Mouse (Mus musculus) liver, embryonic 13.5 days (tissue): Measurements from ENCODE around the gene Creg1. TPM values are rescaled to one million over a fixed set of nuclear protein-coding genes. Genes with fewer than 3 reads are reported as not detected.

ENCODE experiments used
- ATAC-seq: fragments of 200-750 bp; cut with Nextera tagmentation; 2 replicates; pipeline ENCODE4 v1.8.0; 2017; ENCODE audit warnings: low read depth, mild to moderate bottlenecking, moderate number of reproducible peaks, moderate library complexity
- DNase-seq: peaks from one replicate; pipeline ENCODE4 v3.0.0; 2022
- H3K27ac ChIP-seq: fragments of 300-500 bp; sonication (generic); 2 replicates; pipeline ENCODE4 v1.5.1; 2015; ENCODE audit warnings: moderate library complexity, mild to moderate bottlenecking, inconsistent platforms
- H3K27me3 ChIP-seq: fragments of 300-500 bp; sonication (generic); 2 replicates; pipeline ENCODE4 v1.6.1; 2015; ENCODE audit warnings: mild to moderate bottlenecking, inconsistent platforms
- H3K36me3 ChIP-seq: fragments of 300-500 bp; sonication (generic); 2 replicates; pipeline ENCODE4 v1.6.1; 2015; ENCODE audit warnings: mild to moderate bottlenecking, inconsistent platforms
- H3K4me1 ChIP-seq: fragments of 300-500 bp; sonication (generic); replicated peaks from 2 replicates; pipeline ENCODE4 v1.6.1; 2015; ENCODE audit warnings: inconsistent platforms
- H3K4me2 ChIP-seq: fragments of 300-500 bp; sonication (generic); 2 replicates; pipeline ENCODE4 v1.6.1; 2015; ENCODE audit warnings: inconsistent platforms, mild to moderate bottlenecking, moderate library complexity
- H3K4me3 ChIP-seq: fragments of 300-500 bp; sonication (generic); replicated peaks from 2 replicates; pipeline ENCODE4 v1.5.1; 2015; ENCODE audit warnings: mild to moderate bottlenecking, inconsistent platforms
- H3K9ac ChIP-seq: fragments of 300-500 bp; sonication (generic); 2 replicates; pipeline ENCODE4 v1.6.1; 2015; ENCODE audit warnings: mild to moderate bottlenecking, inconsistent platforms
- H3K9me3 ChIP-seq: fragments of 300-500 bp; sonication (generic); replicated peaks from 2 replicates; pipeline ENCODE4 v1.6.1; 2016; ENCODE audit warnings: inconsistent platforms
- WGBS: fragments of 180-500 bp; shearing (Covaris S2); methylation state at CpG from one replicate; pipeline ENCODE4 v1.1.7; 2015; ENCODE audit not compliant: insufficient replicate concordance; 5-methylcytosine and 5-hydroxymethylcytosine counted together
- polyA plus RNA-seq: library from polyadenylated mRNA; unstranded; fragments of >200 nt; fragmentation: Nextera tagmentation; extraction: Ambion mirVana; gene quantifications from 2 replicates; pipeline ENCODE4 v1.2.1, GENCODE M21; 2015

Creg1 gene
- polyA plus RNA-seq, 1 experiment from 2014 or later: 344 TPM

DNA sequence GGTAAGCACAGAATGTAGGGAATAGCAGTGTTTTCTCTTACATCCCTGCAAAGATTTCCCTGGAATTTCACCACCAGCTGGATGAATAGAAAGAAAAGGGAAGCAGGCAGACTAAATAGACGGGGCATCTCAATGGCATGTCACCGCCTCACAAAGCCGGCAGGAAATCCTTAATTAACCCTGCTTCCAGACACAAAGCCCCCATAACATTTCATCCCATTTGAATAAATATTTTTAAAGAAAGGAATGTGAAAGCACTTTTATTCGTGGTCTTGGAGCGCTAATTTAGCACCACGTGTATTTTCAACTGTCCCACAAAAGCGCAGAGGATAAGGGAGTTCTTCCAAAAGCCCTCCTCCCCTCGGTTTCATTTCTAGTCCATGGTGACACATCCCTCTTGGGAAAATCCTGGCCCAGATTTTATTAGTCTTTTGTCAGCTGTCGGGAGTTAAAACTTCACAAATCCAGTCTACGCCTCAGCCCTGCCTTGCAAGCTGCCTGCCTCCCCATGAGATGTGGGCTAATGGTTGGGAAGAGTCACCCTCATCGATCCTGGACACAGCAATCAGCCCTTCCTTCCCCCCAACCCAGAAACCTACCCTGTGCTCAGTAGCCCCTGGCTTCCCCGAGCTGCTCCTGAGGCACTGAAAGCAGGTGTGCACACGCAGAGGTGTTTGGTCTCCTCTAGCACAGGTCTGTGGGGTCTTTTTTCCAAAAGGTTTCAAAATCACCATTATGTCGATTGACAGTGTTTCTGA, 51.2 kb downstream of the Creg1 start:
- Histone ChIP-seq H3K4me3 (no peak overlapping the region), H3K9me3 (no peaks in the 10 kb centered on the region), H3K9ac (no peak overlapping the region), H3K36me3 (no peaks in the 10 kb centered on the region), H3K4me1 (peaks cover 49% of the 10 kb centered on the region), H3K27ac (no peak overlapping the region), H3K4me2 (no peak overlapping the region), H3K27me3 (peaks cover 18% of the 10 kb centered on the region)
- ATAC-seq (no peak), DNase-seq (no peak)
- 49% methylated on average over 14 of the region's 14 CpGs for WGBS

GRCm38 (mm10) chr1:165816391-165816790, 52.8 kb downstream of the Creg1 start:
- H3K27ac ChIP-seq: no peak overlapping the region
- H3K4me1 ChIP-seq: peaks cover 53% of the 10 kb centered on the region
- H3K9me3 ChIP-seq: no peaks in the 10 kb centered on the region
- peaks cover 18% of the 10 kb centered on the region for H3K27me3 ChIP-seq
- no peak overlapping the region for H3K4me3 ChIP-seq
- DNase-seq (no peak), ATAC-seq (no peak)
- WGBS: 72% methylated on average over 9 of the region's 9 CpGs
- no peak overlapping the region for H3K4me2 ChIP-seq
- H3K36me3 ChIP-seq: no peaks in the 10 kb centered on the region
- no peak overlapping the region for H3K9ac ChIP-seq

DNA sequence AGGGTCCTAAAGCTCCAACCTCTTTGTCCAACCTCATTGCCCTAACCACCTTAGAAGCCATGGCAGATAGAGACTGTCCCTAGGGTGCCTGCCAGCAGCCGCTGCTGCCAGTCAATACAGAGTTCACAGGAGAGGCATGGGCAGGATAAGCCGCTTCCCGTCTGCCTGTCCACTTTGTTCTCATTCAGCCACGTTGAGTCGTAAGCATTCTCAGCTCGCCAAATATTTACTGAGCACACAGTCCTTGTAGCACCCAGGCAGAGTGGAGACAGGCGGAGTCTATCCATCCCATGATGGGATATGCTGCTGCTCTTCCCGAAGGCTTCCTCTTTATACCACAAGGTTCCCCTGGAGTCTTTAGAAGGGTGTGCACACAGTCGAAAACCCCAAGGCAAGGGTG, 53.7 kb downstream of the Creg1 start:
- no peak overlapping the region for H3K4me3 ChIP-seq
- peak overlapping the region; percentile 82 for H3K27ac ChIP-seq
- DNase-seq: no peak
- 52% methylated on average over 9 of the region's 9 CpGs for WGBS
- no peak overlapping the region; the same call in 1 of the 2 replicates for H3K4me2 ChIP-seq
- peaks cover 46% of the 10 kb centered on the region for H3K4me1 ChIP-seq
- no peaks in the 10 kb centered on the region for H3K36me3 ChIP-seq
- no peaks in the 10 kb centered on the region for H3K9me3 ChIP-seq
- no peak overlapping the region for H3K9ac ChIP-seq
- peaks cover 18% of the 10 kb centered on the region for H3K27me3 ChIP-seq
- no peak for ATAC-seq

DNA sequence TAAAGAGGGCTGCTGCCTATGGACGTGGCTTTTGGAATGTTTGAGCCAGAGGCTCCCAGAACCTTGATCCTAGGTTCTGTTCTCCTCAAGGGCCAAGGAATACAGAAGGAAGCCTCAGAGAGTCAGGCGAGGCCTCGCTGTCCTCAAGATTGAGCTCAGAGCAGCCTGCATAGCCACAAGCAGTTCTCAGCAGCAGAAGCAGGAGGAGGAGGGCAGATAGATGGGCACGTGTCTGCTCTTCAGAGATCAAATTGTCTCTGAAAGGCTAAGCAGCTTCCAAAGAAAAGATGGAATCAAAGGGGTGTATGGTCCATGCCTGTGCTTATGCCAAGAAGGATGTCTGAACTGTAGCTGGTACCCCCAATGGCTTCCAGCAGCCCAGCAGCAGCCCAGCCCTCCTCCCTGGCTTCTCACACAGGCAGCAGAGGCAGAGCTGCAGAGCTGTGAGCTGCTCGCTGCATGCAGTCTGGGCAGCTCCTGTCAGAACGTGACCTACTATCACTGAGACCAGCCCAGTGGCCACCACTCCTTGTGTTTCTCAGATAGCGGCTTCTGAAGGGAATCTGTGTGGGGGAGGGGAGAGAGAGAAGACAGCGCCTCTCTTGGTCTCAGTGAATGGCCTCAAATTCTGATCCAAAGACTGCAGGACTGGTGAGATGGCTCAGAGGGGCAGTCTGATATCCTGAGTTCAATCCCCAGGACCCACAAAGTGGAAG, 54.8 kb downstream of the Creg1 start:
- Histone ChIP-seq H3K4me1 (peaks cover 46% of the 10 kb centered on the region), H3K4me3 (peak overlapping the region; percentile 22), H3K27me3 (peaks cover 18% of the 10 kb centered on the region), H3K27ac (peak overlapping the region; percentile 82), H3K9ac (peak overlapping the region; percentile 60), H3K36me3 (no peaks in the 10 kb centered on the region), H3K4me2 (peak overlapping the region; percentile 62), H3K9me3 (no peaks in the 10 kb centered on the region)
- ATAC-seq (peak; percentile 100), DNase-seq (peak; percentile 85)
- WGBS: 18% methylated on average over 8 of the region's 8 CpGs

- ATAC-seq (no peak), DNase-seq (no peak)
- Histone ChIP-seq H3K27ac (0 out of 2 replicates have a peak overlapping the region, but pooled peaks have one; percentile 10), H3K9me3 (no peaks in the 10 kb centered on the region), H3K36me3 (no peaks in the 10 kb centered on the region), H3K4me3 (no peak overlapping the region), H3K4me2 (peak overlapping the region; percentile 62), H3K4me1 (peaks cover 46% of the 10 kb centered on the region), H3K9ac (no peak overlapping the region; the same call in 1 of the 2 replicates), H3K27me3 (peaks cover 13% of the 10 kb centered on the region)
- WGBS: 48% methylated on average over 4 of the region's 4 CpGs
These were observed 55.6 kb downstream of the Creg1 start for GRCm38 (mm10) chr1:165819147-165819546.

GRCm38 (mm10) chr1:165822031-165822430, 58.5 kb downstream of the Creg1 start:
- Histone ChIP-seq H3K9me3 (no peaks in the 10 kb centered on the region), H3K9ac (no peak overlapping the region), H3K4me3 (no peak overlapping the region), H3K27me3 (no peaks in the 10 kb centered on the region), H3K4me2 (no peak overlapping the region), H3K36me3 (no peaks in the 10 kb centered on the region), H3K4me1 (peaks cover 34% of the 10 kb centered on the region), H3K27ac (no peak overlapping the region)
- WGBS: 53% methylated on average over 2 of the region's 2 CpGs
- DNase-seq: no peak
- ATAC-seq: no peak

Other genes starting within 250 kb of the Creg1 start
- gene Mpzl1, start 129.2 kb upstream of the Creg1 start, polyA plus RNA-seq: 31.9 and 36.0 TPM in 2 replicates
- 7.5 and 8.3 TPM in 2 replicates for gene Rcsd1, start 54.0 kb upstream of the Creg1 start, polyA plus RNA-seq
- gene Cd247, start 24.9 kb downstream of the Creg1 start, polyA plus RNA-seq: 0.09 and 0.30 TPM in 2 replicates
- gene Pou2f1, start 238.9 kb downstream of the Creg1 start, polyA plus RNA-seq: 4.3 and 5.5 TPM in 2 replicates